Mouse (Mus musculus): ENCODE results near the gene Rp2. TPM values are rescaled to one million over a fixed set of nuclear protein-coding genes. Genes with fewer than 3 reads are reported as not detected.

Gene Rp2
- polyA plus RNA-seq, 1 experiment from 2014 or later, result 15.8 TPM

- Histone ChIP-seq H3K27ac (ENCODE audit: low read depth, low read length) (no peak overlapping the region), H3K4me3 (ENCODE audit: low read depth, low read length) (no peak overlapping the region), H3K36me3 (ENCODE audit: control insufficient read depth, insufficient read depth, low read length) (no peaks in the 10 kb centered on the region), H3K4me1 (replicated peaks; ENCODE audit: control insufficient read depth, insufficient read depth, low read length) (no peaks in the 10 kb centered on the region), H3K4me2 (no peak overlapping the region), H3K27me3 (replicated peaks; ENCODE audit: control insufficient read depth, insufficient read depth, low read length) (no peaks in the 10 kb centered on the region), H3K9ac (ENCODE audit: low read depth, low read length) (no peak overlapping the region), H3K9me3 (ENCODE audit: control insufficient read depth, low read length) (no peaks in the 10 kb centered on the region)
- 71% methylated on average over 3 of the region's 3 CpGs for WGBS
- DNase-seq (ENCODE audit: low spot score), result no peak
- ATAC-seq (replicated peaks; ENCODE audit: low FRiP score), result peak; percentile 45
These were observed 47.9 kb downstream of the Rp2 start for GRCm38 (mm10) chrX:20412221-20412620.

- Histone ChIP-seq H3K4me1 (replicated peaks; ENCODE audit: control insufficient read depth, insufficient read depth, low read length) (no peaks in the 10 kb centered on the region), H3K9ac (ENCODE audit: low read depth, low read length) (no peak overlapping the region), H3K27me3 (replicated peaks; ENCODE audit: control insufficient read depth, insufficient read depth, low read length) (no peaks in the 10 kb centered on the region), H3K36me3 (ENCODE audit: control insufficient read depth, insufficient read depth, low read length) (no peaks in the 10 kb centered on the region), H3K4me3 (ENCODE audit: low read depth, low read length) (no peak overlapping the region), H3K27ac (ENCODE audit: low read depth, low read length) (no peak overlapping the region), H3K9me3 (ENCODE audit: control insufficient read depth, low read length) (no peaks in the 10 kb centered on the region), H3K4me2 (no peak overlapping the region)
- DNase-seq (ENCODE audit: low spot score), result no peak
- WGBS, result 55% methylated on average over 10 of the region's 10 CpGs
- ATAC-seq (replicated peaks; ENCODE audit: low FRiP score), result no peak
These were observed 50.8 kb downstream of the Rp2 start for GRCm38 (mm10) chrX:20414885-20415622.

DNA sequence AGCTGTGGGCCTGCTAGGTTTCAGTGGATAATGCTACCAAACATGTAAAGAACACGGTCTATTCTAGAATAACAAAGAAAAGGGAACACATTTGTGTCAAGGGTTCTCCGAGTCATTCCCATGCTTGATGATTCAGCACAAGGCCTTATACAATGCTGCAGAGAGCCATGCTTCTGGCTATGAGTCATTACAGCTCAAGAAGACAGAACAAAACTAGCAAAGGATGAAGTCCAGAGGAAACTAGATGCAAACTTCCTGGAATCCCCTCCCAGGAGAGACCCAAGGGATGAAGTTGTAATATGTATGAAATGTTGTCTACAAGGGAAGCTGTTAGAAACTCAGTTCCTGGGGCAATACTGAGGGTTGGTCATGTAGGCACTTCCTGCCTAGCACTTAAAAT, 54.2 kb downstream of the Rp2 start:
- ATAC-seq (replicated peaks; ENCODE audit: low FRiP score) (no peak), DNase-seq (ENCODE audit: low spot score) (no peak)
- no peaks in the 10 kb centered on the region for H3K9me3 ChIP-seq (ENCODE audit: control insufficient read depth, low read length)
- H3K27ac ChIP-seq (ENCODE audit: low read depth, low read length), result no peak overlapping the region
- no peak overlapping the region for H3K4me3 ChIP-seq (ENCODE audit: low read depth, low read length)
- H3K4me2 ChIP-seq, result no peak overlapping the region
- no peak overlapping the region for H3K9ac ChIP-seq (ENCODE audit: low read depth, low read length)
- no peaks in the 10 kb centered on the region for H3K4me1 ChIP-seq (replicated peaks; ENCODE audit: control insufficient read depth, insufficient read depth, low read length)
- no peaks in the 10 kb centered on the region for H3K27me3 ChIP-seq (replicated peaks; ENCODE audit: control insufficient read depth, insufficient read depth, low read length)
- 85% methylated on average over 2 of the region's 2 CpGs for WGBS
- H3K36me3 ChIP-seq (ENCODE audit: control insufficient read depth, insufficient read depth, low read length), result no peaks in the 10 kb centered on the region

DNA sequence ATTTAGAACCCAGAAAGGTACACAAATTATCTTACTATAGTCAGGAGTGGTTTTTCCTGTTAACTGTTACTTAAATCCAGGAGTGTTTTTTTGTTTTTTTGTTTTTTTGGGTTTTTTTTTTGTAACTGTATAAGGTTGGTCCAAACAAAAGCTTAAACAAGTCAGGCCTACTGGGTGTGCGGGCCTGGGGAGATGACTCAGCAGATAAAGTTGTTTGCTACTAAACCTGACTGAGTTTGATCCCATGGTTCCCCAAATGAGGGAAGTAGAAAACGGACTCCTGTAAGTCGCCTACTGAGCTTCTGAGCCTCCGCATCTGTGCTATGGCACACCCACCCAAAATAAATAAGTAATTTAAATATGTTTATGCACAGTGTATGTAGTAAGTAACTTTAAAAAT, 55.3 kb downstream of the Rp2 start:
- no peak overlapping the region for H3K4me2 ChIP-seq
- no peaks in the 10 kb centered on the region for H3K36me3 ChIP-seq (ENCODE audit: control insufficient read depth, insufficient read depth, low read length)
- H3K4me1 ChIP-seq (replicated peaks; ENCODE audit: control insufficient read depth, insufficient read depth, low read length), result no peaks in the 10 kb centered on the region
- WGBS, result 56% methylated on average over 4 of the region's 4 CpGs
- no peaks in the 10 kb centered on the region for H3K27me3 ChIP-seq (replicated peaks; ENCODE audit: control insufficient read depth, insufficient read depth, low read length)
- no peak overlapping the region for H3K4me3 ChIP-seq (ENCODE audit: low read depth, low read length)
- no peak overlapping the region for H3K9ac ChIP-seq (ENCODE audit: low read depth, low read length)
- ATAC-seq (replicated peaks; ENCODE audit: low FRiP score) (no peak; the same call in 1 of the 2 replicates), DNase-seq (ENCODE audit: low spot score) (no peak)
- H3K9me3 ChIP-seq (ENCODE audit: control insufficient read depth, low read length), result no peaks in the 10 kb centered on the region
- H3K27ac ChIP-seq (ENCODE audit: low read depth, low read length), result no peak overlapping the region

DNA sequence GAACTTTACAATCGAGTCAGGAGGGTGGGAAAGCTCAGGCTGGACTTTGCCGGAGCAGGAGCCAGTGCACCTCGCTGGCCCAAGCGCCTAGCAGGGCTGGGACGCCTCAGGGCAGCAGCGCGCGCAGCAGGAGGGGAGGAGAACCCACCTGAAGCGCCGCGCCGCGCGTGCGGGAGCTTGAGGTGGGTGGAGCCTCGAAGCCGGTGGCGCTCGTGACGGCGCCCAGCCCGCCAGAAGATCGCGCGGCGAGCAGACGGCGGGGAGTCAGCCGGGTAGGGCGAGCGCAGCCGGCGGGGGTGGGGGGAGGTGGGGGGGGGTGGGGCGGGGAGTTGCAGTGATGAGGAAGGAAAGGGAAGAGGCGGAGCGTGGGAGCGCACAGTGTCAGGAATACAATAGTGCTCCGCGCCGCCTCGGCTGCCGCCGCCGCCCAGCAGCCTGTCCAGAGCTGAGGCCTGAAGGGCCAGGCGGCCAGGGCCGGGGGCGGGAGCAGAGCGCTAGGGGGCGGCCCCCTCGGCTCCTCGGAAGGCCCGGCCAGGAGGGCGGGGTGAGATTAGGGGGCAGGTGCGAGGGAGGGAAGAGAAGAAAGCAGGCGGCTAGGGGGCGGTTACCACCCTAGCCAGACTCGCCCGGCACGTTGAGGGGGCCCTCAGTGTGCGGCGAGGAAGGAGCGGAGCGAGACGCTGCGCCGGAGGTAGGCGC, 61.0 kb downstream of the Rp2 start, which contains the start of gene Jade3:
Gene Jade3, plus strand, starts transcription at position 549 of the 699 bp plus-strand sequence.
- WGBS, result 22% methylated on average over 50 of the region's 67 CpGs
- ATAC-seq (replicated peaks; ENCODE audit: low FRiP score), result peak; percentile 93
- peak within 1 kb of the TSS; percentile 70 for H3K4me3 ChIP-seq (ENCODE audit: low read depth, low read length)
- peak within 1 kb of the TSS; percentile 87 for H3K27ac ChIP-seq (ENCODE audit: low read depth, low read length)
- peak within 1 kb of the TSS; percentile 66 for H3K4me2 ChIP-seq
- H3K9ac ChIP-seq (ENCODE audit: low read depth, low read length), result peak within 1 kb of the TSS; percentile 80
- no peaks in the 10 kb centered on the region for H3K9me3 ChIP-seq (ENCODE audit: control insufficient read depth, low read length)
- no peaks in the 10 kb centered on the region; the same call in 1 of the 2 replicates for H3K4me1 ChIP-seq (replicated peaks; ENCODE audit: control insufficient read depth, insufficient read depth, low read length)
- DNase-seq (ENCODE audit: low spot score), result peak; percentile 76
- no peaks in the 10 kb centered on the region for H3K27me3 ChIP-seq (replicated peaks; ENCODE audit: control insufficient read depth, insufficient read depth, low read length)
- no peaks in the 10 kb centered on the region for H3K36me3 ChIP-seq (ENCODE audit: control insufficient read depth, insufficient read depth, low read length)

GRCm38 (mm10) chrX:20425839-20426449, 61.7 kb downstream of the Rp2 start:
- Histone ChIP-seq H3K9me3 (ENCODE audit: control insufficient read depth, low read length) (no peaks in the 10 kb centered on the region), H3K27me3 (replicated peaks; ENCODE audit: control insufficient read depth, insufficient read depth, low read length) (no peaks in the 10 kb centered on the region), H3K4me2 (peak overlapping the region; percentile 66), H3K9ac (ENCODE audit: low read depth, low read length) (peak overlapping the region; percentile 80), H3K36me3 (ENCODE audit: control insufficient read depth, insufficient read depth, low read length) (no peaks in the 10 kb centered on the region), H3K4me3 (ENCODE audit: low read depth, low read length) (peak overlapping the region; percentile 70), H3K27ac (ENCODE audit: low read depth, low read length) (peak overlapping the region; percentile 87), H3K4me1 (replicated peaks; ENCODE audit: control insufficient read depth, insufficient read depth, low read length) (no peaks in the 10 kb centered on the region; the same call in 1 of the 2 replicates)
- DNase-seq (ENCODE audit: low spot score), result peak; percentile 44
- WGBS, result 16% methylated on average over 46 of the region's 51 CpGs
- peak; percentile 58 for ATAC-seq (replicated peaks; ENCODE audit: low FRiP score)

Other genes starting within 250 kb of the Rp2 start
- gene Slc9a7, start 72.7 kb upstream of the Rp2 start, polyA plus RNA-seq (2014; fragmentation: Nextera tagmentation; extraction: Ambion mirVana), result 0.35 and 0.48 TPM in 2 replicates
- 17.0 and 18.6 TPM in 2 replicates for gene Jade3, start 61.2 kb downstream of the Rp2 start, polyA plus RNA-seq (2014; fragmentation: Nextera tagmentation; extraction: Ambion mirVana)
- gene Rgn, start 185.3 kb downstream of the Rp2 start, polyA plus RNA-seq (2014; fragmentation: Nextera tagmentation; extraction: Ambion mirVana), result 25.9 and 32.5 TPM in 2 replicates